Mouse (Mus musculus) gastrocnemius, adult 2 months (tissue): ENCODE results near the gene Shroom3. TPM values are rescaled to one million over a fixed set of nuclear protein-coding genes. Genes with fewer than 3 reads are reported as not detected.

Source experiments
- DNase-seq: peaks from one replicate; pipeline ENCODE4 v3.0.0; 2022
- H3K27ac ChIP-seq: fragments of 200-600 bp; 2 replicates; pipeline ENCODE4 v1.8.1; 2022; ENCODE audit warnings: mild to moderate bottlenecking
- H3K4me3 ChIP-seq: fragments of 200-600 bp; 2 replicates; pipeline ENCODE4 v1.8.1; 2022; ENCODE audit warnings: mild to moderate bottlenecking, moderate library complexity
- CTCF ChIP-seq: fragments of 200-600 bp; IDR thresholded peaks from 2 replicates; pipeline ENCODE4 v1.8.1; 2022; ENCODE audit warnings: antibody characterized with exemption, mild to moderate bottlenecking, moderate library complexity
- intact Hi-C: fragments of 180-260 bp; cut with DNase I; formaldehyde crosslinking; loops from one replicate; pipeline ENCODE4 v1.15.1; 2025
- total RNA-seq, 2 experiments: library from RNA; stranded (reverse); gene quantifications; 2 replicates each; pipeline ENCODE4 v1.2.3; 2021

The Shroom3 gene
- total RNA-seq, 2 experiments from 2014 or later = 0.53 to 1.2 TPM

DNA sequence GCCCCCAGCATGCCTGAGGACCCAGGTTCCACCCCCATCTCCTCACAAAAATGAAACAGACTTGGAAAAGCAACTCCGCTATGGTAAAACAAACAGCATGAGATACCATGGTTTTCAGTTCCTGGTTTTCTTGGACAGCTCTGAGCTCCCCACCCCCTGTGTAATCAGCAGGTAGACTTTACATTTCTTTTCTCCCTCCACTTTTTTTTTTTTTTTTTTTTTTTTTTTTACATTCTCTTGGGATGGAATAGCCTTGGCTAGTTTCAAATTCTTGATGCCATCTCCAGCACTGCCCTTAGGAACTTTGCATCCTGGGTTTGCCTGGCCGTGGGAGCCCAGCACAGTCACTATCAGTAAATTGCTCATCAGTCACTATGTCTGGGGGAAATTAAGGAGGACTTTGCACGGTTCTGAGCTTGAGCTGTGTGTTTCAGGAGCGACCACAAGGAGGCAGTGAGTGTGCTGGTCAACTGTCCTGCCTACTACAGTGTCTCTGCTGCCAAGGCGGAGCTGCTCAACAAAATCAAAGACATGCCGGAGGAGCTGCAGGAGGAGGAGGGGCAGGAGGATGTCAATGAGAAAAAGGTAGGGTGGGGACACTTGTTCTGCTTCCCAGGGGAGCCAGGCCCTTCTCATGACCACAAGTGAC lies 271.7 kb downstream of the Shroom3 start:
- Histone ChIP-seq H3K4me3 (no peak overlapping the region), H3K27ac (no peak overlapping the region)
- intact Hi-C loops = loop anchor here (1.0 to 5.0 kb wide), 2 partner anchors 207 to 227 kb away; no protein-coding TSS in a partner anchor
- peak; percentile 56 for TF ChIP-seq CTCF
- peak; percentile 48 for DNase-seq

DNA sequence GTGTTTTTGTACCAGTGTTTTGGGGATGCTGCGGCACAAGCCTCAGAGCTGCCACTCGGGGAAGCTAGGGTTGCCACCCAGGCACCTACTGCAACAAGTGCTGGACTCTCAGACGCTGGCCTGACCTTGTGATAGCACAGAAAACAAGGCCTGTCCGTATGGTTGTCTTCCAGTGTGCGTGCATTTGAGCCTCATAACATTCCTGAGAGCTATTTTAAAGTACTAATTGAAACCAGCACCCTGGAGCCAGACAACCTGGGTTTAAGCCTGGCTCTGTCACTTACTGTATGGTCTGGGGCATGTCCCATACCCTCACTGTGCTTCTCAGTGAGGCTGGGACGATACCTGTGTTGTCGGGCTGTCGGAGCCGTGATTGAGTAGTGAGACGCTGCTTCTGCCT lies 276.1 kb downstream of the Shroom3 start:
- intact Hi-C loops = loop anchor here (5.0 kb wide), 1 partner anchor 203 kb away; no protein-coding TSS in a partner anchor

DNA sequence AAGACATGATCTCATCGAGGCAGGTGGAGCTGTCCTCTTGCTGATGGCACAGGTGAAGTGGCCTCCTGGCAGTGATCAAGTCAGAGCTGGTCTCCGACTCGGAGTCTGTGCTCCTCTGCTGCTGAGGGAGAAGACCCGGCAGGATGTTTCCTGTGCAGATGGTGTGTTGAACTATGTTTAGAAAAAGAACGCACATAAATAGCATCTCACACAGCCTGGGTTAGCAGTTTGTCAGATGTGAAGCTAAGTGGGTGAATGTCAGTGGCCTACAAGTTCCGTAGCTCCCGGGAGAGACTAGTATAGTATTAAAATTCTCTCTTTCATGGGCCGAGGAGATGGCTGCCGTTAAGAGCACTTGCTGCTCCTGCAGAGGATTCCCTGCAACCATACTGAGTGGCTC lies 276.5 kb downstream of the Shroom3 start:
- no peak overlapping the region for H3K4me3 ChIP-seq
- TF ChIP-seq CTCF = no peak
- H3K27ac ChIP-seq = no peak overlapping the region; the same call in 1 of the 2 replicates
- DNase-seq = no peak
- intact Hi-C loops = loop anchor here (5.0 kb wide), 1 partner anchor 203 kb away; no protein-coding TSS in a partner anchor

More for the DNA sequence above, 276.1 kb downstream of the Shroom3 start:
- TF ChIP-seq CTCF = no peak
- DNase-seq = no peak
- H3K27ac ChIP-seq = no peak overlapping the region; the same call in 1 of the 2 replicates
- H3K4me3 ChIP-seq = no peak overlapping the region

DNA sequence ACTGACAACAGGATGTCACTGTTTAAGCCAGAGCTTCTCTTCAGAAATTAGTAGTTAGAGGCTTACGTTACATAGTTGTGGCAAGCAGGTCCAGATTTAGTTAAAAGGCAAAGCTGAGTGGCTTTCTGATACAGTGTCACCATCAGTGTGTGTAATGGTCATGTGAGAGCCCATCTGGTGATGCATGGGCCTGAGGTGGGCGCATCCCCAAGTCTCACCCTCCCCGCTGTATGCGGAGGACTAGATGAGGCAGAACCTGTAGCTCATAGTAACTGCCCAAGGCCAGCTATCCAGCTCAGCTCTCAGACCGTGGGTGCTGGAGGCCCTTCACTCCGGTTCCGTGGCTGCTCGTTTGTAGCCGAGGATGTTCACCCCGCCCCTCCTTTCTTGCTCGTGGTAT lies 278.1 kb downstream of the Shroom3 start:
- TF ChIP-seq CTCF = no peak
- no peak for DNase-seq
- Histone ChIP-seq H3K4me3 (no peak overlapping the region), H3K27ac (no peak overlapping the region)
- intact Hi-C loops = no loop called here

DNA sequence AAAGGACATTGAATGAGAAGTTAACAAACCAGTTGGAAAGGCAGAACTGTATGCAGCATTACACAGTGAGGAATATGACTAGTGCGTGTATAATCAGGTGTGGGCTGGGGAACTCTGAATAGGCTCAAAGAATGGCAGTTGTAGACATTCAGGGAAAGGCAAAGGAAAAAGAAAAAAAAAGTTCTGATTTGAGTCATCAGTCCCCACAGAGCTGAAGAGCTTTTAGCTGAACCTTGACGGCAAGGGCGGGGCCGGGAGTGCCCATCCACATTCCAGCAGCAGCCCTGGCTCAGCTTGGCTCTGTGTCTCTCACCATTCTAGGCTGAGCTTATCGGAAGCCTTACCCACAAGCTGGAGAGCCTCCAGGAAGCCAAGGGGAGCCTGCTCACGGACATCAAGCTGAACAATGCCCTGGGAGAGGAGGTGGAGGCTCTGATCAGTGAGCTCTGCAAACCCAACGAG lies 278.6 kb downstream of the Shroom3 start:
- H3K4me3 ChIP-seq = no peak overlapping the region
- H3K27ac ChIP-seq = no peak overlapping the region
- DNase-seq = no peak
- intact Hi-C loops = no loop called here
- TF ChIP-seq CTCF = no peak

DNA sequence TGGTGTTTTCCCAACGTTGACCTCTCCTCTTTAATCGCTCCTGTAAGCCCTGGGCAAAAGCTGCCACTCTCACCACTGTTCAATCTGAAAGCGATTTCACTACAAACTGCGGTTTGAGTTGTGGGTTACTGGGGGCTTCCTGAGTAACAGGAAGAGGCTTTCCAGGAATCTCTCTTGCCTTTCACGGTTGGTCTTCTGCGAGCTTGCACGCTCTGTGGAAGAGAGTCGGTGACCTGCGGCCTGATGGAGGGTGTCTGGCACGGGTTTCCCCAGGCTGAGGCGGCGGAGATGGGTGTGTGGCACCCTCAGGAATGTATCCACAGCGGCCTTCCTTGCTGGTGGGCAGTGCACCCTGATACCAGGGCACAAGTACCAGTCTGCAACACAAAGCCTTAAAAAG lies 281.5 kb downstream of the Shroom3 start:
- Histone ChIP-seq H3K27ac (no peak overlapping the region), H3K4me3 (no peak overlapping the region)
- no peak for TF ChIP-seq CTCF
- intact Hi-C loops = no loop called here
- no peak for DNase-seq

DNA sequence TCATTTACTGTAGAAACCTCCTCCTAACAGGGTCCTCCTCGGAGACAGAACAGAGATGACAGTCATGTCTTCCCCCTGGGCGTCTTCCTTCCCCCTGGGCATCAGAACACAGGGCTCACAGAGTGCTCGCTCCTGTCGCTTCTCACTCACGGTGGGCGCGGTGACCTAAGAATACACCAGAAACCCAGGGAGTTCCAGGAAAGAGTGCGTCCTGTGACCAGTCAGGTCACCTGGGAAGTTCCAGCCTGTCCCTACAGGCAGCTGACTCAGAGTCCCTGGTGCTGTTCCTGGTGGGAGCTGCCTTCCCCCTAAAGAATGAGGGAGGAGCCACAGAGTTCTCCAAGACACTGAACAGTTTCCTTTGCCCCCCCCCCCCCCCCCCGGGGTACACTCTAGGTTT lies 283.9 kb downstream of the Shroom3 start:
- intact Hi-C loops = no loop called here
- TF ChIP-seq CTCF = no peak
- DNase-seq = no peak
- no peak overlapping the region for H3K4me3 ChIP-seq
- H3K27ac ChIP-seq = no peak overlapping the region

DNA sequence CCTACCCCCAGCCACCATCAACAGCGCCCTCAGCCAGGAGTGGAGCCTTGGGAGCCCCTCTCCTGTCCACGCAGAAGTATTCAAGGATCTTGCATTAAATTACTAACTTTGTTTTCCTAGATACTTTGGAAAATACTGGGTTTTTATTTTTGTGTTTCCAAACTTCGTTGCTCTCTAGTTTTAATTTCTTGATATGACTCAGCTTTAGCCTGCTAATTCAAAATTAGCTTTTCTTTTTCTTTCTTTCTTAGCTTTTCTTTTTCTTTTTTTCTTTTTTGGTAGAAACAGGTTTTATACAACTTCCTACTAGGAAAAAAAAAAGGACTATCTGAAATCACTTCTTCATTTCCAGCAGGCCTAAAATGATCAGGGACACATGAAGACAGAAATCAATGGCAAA lies 284.7 kb downstream of the Shroom3 start:
- intact Hi-C loops = no loop called here
- Histone ChIP-seq H3K4me3 (no peak overlapping the region), H3K27ac (no peak overlapping the region)
- no peak for DNase-seq
- TF ChIP-seq CTCF = no peak

DNA sequence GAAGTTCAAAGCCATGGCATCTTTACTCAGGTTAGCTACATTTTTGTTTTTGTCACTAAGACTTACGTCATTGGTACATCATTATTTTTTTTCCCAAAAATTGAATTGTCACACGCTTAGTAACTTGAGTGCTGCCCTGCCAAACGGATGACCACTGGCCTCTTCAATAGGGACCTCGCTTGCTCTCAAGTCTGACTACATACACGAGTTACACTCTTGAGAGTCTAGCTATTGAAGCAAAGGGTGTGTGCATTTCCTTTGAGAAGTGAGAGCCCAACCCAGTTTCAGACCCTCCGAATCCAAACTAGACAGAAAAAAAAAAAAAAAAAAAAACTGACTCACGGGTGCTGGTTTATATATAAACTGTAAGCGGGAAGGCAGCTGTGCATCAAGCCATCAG lies 286.2 kb downstream of the Shroom3 start:
- intact Hi-C loops = no loop called here
- TF ChIP-seq CTCF = no peak
- DNase-seq = no peak
- Histone ChIP-seq H3K4me3 (no peak overlapping the region), H3K27ac (no peak overlapping the region)

DNA sequence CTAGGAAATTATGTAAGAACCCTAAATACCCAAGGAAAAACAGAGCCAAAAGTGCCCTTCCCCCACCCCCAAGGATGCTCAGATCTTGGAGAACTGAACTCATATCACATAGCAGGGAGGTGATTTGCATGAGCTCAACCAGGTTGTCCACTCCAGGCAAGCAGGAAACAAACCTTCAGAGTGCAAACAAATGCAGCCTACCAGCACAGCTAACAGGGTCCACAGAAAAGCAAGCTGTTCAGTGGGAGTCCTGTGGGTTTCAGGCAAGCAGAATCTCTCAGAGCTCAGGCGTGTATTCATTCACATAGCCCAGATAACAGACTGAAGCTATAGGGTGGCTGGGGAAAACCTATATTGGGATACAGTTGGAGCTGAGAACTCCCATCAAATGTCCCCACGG lies 286.7 kb downstream of the Shroom3 start:
- no peak for TF ChIP-seq CTCF
- Histone ChIP-seq H3K4me3 (no peak overlapping the region), H3K27ac (no peak overlapping the region)
- no peak for DNase-seq
- intact Hi-C loops = no loop called here

DNA sequence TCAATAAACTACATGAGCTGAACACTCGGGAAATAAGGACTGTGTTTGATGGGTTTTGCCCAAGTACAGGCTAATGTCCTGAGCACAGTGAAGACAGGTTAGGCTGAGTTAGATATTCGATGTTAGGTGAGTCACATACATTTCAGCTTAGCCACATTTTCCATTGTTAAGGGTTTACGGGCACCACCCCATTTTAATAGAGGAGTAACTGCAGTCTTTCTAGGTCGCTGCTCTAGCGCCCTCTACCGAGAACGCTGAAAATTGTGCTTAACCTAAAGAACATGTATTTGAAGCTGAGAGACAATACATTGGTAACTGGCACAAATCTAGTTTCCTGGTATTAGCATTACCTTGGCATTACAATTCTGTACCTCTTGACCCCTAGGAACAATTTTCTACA lies 287.2 kb downstream of the Shroom3 start:
- intact Hi-C loops = no loop called here
- H3K27ac ChIP-seq = no peak overlapping the region
- no peak overlapping the region for H3K4me3 ChIP-seq
- TF ChIP-seq CTCF = peak; percentile 48
- no peak for DNase-seq

DNA sequence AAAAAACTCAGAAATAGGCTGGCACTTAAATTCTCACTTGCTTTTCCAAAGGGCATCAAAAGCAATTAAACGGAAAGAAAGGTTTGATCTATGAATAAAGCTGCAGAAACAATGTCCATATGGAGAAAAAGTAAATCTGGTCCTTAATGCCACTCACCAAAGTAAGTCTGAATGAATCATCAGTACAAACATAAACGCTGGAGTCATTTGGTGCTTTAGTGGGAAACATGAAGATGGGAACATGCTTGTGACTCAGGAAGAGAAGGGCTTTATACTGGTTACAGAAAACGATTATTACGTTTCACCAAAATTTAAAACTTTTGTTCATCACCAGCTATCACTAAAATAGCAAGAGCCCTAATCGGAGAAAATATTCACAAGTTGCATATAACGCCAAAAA lies 297.2 kb downstream of the Shroom3 start:
- Histone ChIP-seq H3K27ac (no peak overlapping the region), H3K4me3 (no peak overlapping the region)
- intact Hi-C loops = no loop called here
- TF ChIP-seq CTCF = no peak
- DNase-seq = no peak

DNA sequence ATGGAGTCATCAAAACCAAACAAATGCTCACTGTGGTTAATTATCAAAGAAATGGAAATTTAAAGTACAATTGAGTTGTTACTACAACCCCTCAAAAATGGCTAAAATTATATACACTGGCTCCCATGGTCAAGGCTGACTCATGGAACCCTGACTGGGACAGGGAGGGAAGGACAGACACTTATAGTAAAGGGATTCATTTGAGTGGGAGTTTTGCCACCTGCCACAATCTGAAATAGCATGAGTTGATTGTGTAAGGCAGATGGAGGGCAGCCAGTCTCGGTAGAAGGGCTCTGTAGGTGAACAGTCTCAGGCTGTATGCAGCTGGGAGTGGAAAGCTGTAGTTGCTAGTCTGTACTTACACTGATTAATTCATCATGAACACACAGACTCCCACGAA lies 297.6 kb downstream of the Shroom3 start:
- intact Hi-C loops = no loop called here
- Histone ChIP-seq H3K4me3 (no peak overlapping the region), H3K27ac (no peak overlapping the region)
- TF ChIP-seq CTCF = no peak
- no peak for DNase-seq

DNA sequence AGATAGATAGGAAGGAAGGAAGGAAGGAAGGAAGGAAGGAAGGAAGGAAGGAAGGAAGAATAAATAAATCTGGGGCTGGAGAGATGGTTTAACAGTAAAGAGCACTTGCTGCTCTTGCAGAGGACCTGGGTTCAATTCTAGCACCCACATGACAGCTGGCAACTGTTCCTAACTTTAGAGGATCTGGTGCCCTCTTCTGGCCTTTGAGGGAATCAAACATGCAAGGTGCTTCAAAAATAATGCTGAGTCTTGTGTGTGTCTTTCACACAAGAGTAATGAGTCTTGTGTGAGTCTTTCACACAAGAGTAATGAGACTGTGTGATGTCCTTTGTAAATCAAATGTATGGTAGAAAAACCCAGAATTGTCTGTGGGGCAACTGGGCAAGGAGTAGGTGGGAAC lies 299.4 kb downstream of the Shroom3 start:
- peak; percentile 62 for TF ChIP-seq CTCF
- no peak for DNase-seq
- Histone ChIP-seq H3K27ac (no peak overlapping the region), H3K4me3 (no peak overlapping the region)
- intact Hi-C loops = no loop called here
